Mouse (Mus musculus) left cerebral cortex, postnatal 10 days (tissue): ENCODE data around the gene Ackr4. TPM values are rescaled to one million over a fixed set of nuclear protein-coding genes. Genes with fewer than 3 reads are reported as not detected.

Experiments
- DNase-seq, 2 experiments: peaks; one replicate each; pipeline ENCODE4 v3.0.0; 2021 to 2022; ENCODE audit warnings: low spot score in 2 of 2, mixed read lengths in 1 of 2; ENCODE audit errors: extremely low spot score in 1 of 2
- intact Hi-C: fragments of 180-260 bp; cut with DNase I; formaldehyde crosslinking; loops from one replicate; pipeline ENCODE4 v1.15.1; 2025
- total RNA-seq, 2 experiments: library from RNA; stranded (reverse); gene quantifications; 2 replicates each; pipeline ENCODE4 v1.2.3; 2021

Gene Ackr4
- under 1 TPM; 0.28 to 0.66 TPM for total RNA-seq

- no peak for DNase-seq
- intact Hi-C loops, result no loop called here
These were observed at the start of gene Ackr4 for GRCm38 (mm10) chr9:104126833-104127232. Ackr4 (minus strand) TSS chr9:104126933.

GRCm38 (mm10) chr9:104172342-104172741 lies 45.6 kb upstream of the Ackr4 start:
- intact Hi-C loops, result no loop called here
- DNase-seq, result no peak

GRCm38 (mm10) chr9:104171651-104172050 lies 44.9 kb upstream of the Ackr4 start:
- DNase-seq, result no peak
- intact Hi-C loops, result no loop called here

- intact Hi-C loops, result no loop called here
- no peak for DNase-seq
These were observed 43.3 kb upstream of the Ackr4 start for GRCm38 (mm10) chr9:104169986-104170385.

- DNase-seq, result no peak
- intact Hi-C loops, result no loop called here
These were observed 39.2 kb upstream of the Ackr4 start for GRCm38 (mm10) chr9:104165926-104166325.

- no peak for DNase-seq
- intact Hi-C loops, result loop anchor here (5.0 kb wide), 1 partner anchor 107 kb away; no protein-coding TSS in a partner anchor
These were observed 37.5 kb upstream of the Ackr4 start for GRCm38 (mm10) chr9:104164194-104164593.

GRCm38 (mm10) chr9:104161117-104161516 lies 34.4 kb upstream of the Ackr4 start:
- no peak for DNase-seq
- intact Hi-C loops, result loop anchor here (5.0 kb wide), 1 partner anchor 104 kb away; no protein-coding TSS in a partner anchor

GRCm38 (mm10) chr9:104157291-104157690 lies 30.6 kb upstream of the Ackr4 start:
- no peak for DNase-seq
- intact Hi-C loops, result no loop called here

GRCm38 (mm10) chr9:104156506-104156905 lies 29.8 kb upstream of the Ackr4 start:
- DNase-seq, result no peak
- intact Hi-C loops, result no loop called here

GRCm38 (mm10) chr9:104155100-104155715 lies 28.5 kb upstream of the Ackr4 start:
- intact Hi-C loops, result no loop called here
- no peak for DNase-seq

GRCm38 (mm10) chr9:104152121-104152520 lies 25.4 kb upstream of the Ackr4 start:
- intact Hi-C loops, result no loop called here
- DNase-seq, result no peak

- intact Hi-C loops, result no loop called here
- no peak for DNase-seq
These were observed 22.2 kb upstream of the Ackr4 start for GRCm38 (mm10) chr9:104148969-104149368.

GRCm38 (mm10) chr9:104146683-104147082 lies 19.9 kb upstream of the Ackr4 start:
- intact Hi-C loops, result no loop called here
- no peak for DNase-seq

- no peak for DNase-seq
- intact Hi-C loops, result no loop called here
These were observed 17.7 kb upstream of the Ackr4 start for GRCm38 (mm10) chr9:104144314-104144996.

GRCm38 (mm10) chr9:104142805-104143204 lies 16.1 kb upstream of the Ackr4 start:
- no peak for DNase-seq

GRCm38 (mm10) chr9:104140351-104140750 lies 13.6 kb upstream of the Ackr4 start:
- DNase-seq, result no peak
- intact Hi-C loops, result no loop called here

More at GRCm38 (mm10) chr9:104142805-104143204, 16.1 kb upstream of the Ackr4 start:
- intact Hi-C loops, result no loop called here

GRCm38 (mm10) chr9:104130141-104130755 lies 3.5 kb upstream of the Ackr4 start:
- no peak for DNase-seq
- intact Hi-C loops, result no loop called here

- intact Hi-C loops, result no loop called here
These were observed 1.4 kb upstream of the Ackr4 start for GRCm38 (mm10) chr9:104128110-104128509.

GRCm38 (mm10) chr9:104123622-104124021 lies 3.1 kb downstream of the Ackr4 start:
- DNase-seq, result no peak
- intact Hi-C loops, result no loop called here

More at GRCm38 (mm10) chr9:104128110-104128509, 1.4 kb upstream of the Ackr4 start:
- DNase-seq, result peak in 1 of 2 experiments; percentile 70

- intact Hi-C loops, result no loop called here
- DNase-seq, result no peak
These were observed 3.6 kb downstream of the Ackr4 start for GRCm38 (mm10) chr9:104123101-104123500.
